Mouse (Mus musculus) heart, postnatal 0 days (tissue): ENCODE measurements around the gene Lst1.

Experiments used
- CTCF ChIP-seq: IDR thresholded peaks from 2 replicates; pipeline ENCODE4 v1.5.1; 2016; ENCODE audit warnings: antibody characterized with exemption, control low read depth, low read depth
- EP300 ChIP-seq: IDR thresholded peaks from 2 replicates; pipeline ENCODE4 v1.6.1; 2016; ENCODE audit warnings: antibody characterized with exemption, low read depth

GRCm38 (mm10) chr17:35180093-35180492 is 8.1 kb downstream of the Lst1 start:
- TF ChIP-seq CTCF (no peak), EP300 (no peak)
